ENCODE assay signal across 17 mouse cellular contexts in genomic region chr7:125588721-125589120, GRCm38 (mm10). TPM values are rescaled to one million over a fixed set of nuclear protein-coding genes. Genes with fewer than 3 reads are reported as not detected.
DNase-seq lines count a peak whose midpoint lies in the region; ATAC-seq and TF ChIP-seq lines count a peak whose summit lies in the region.
"Had no signal": no experiment of that assay in that cellular context is flagged by ENCODE, and none has a peak within 500 bp of the region (broad histone marks: within the 10 kb centered on the region; RNA-seq: fewer than 3 reads in every experiment).

No protein-coding gene starts in this region.

- no peaks in the 10 kb centered on the region for H3K4me1 ChIP-seq in kidney, adult 2 months (ENCODE audit: control insufficient read depth, insufficient read depth, low read length)
- H3K4me1 ChIP-seq: embryonic facial prominence, embryonic 10.5 days; hindbrain, embryonic 10.5 days; limb, embryonic 10.5 days; liver, embryonic 15.5 days had no signal

- TF ChIP-seq CTCF in kidney, adult 2 months (conservative IDR thresholded peaks at IDR 0.05; ENCODE audit: insufficient read depth, insufficient read length, low read depth, low read length), result no peak

- no peaks in the 10 kb centered on the region for H3K36me3 ChIP-seq in kidney, adult 2 months (ENCODE audit: control insufficient read depth, insufficient read depth, low read length)
- H3K36me3 ChIP-seq: embryonic facial prominence, embryonic 10.5 days; hindbrain, embryonic 10.5 days; limb, embryonic 10.5 days; liver, embryonic 15.5 days had no signal

- H3K27ac ChIP-seq in kidney, adult 2 months (ENCODE audit: insufficient read depth, low read depth, low read length), result no peak overlapping the region
- H3K27ac ChIP-seq: embryonic facial prominence, embryonic 10.5 days; hindbrain, embryonic 10.5 days; limb, embryonic 10.5 days; liver, embryonic 15.5 days had no signal

- no peaks in the 10 kb centered on the region for H3K27me3 ChIP-seq in kidney, adult 2 months (replicated peaks; ENCODE audit: control insufficient read depth, insufficient read depth, low read length)
- H3K27me3 ChIP-seq: liver, embryonic 15.5 days had no signal

- peak; percentile 61 to 66 for DNase-seq in spleen, adult 18-20 months
- no peak for DNase-seq in spleen, postnatal 4 days (ENCODE audit: low spot score in 2 of 2)
- peak; percentile 60 to 72 for DNase-seq in thymus, postnatal 36 days
- DNase-seq in kidney, adult 2 months, result no peak
- DNase-seq in cerebellum, adult 9-10 months, result no peak
- DNase-seq: forebrain, postnatal 0 days; kidney, adult 8-10 months; kidney, postnatal 4 days; layer of hippocampus, postnatal 36 days; right cerebral cortex, postnatal 4 days had no signal

- TF ChIP-seq POLR2A in kidney, adult 2 months (IDR thresholded peaks at IDR 0.05; ENCODE audit: low read depth, low read length), result no peak

- H3K4me3 ChIP-seq in kidney, adult 2 months (ENCODE audit: insufficient read depth, low read depth, low read length), result no peak overlapping the region
- H3K4me3 ChIP-seq: embryonic facial prominence, embryonic 10.5 days; hindbrain, embryonic 10.5 days; limb, embryonic 10.5 days; liver, embryonic 15.5 days had no signal

- 84% methylated on average over 4 of the region's 4 CpGs for WGBS in kidney, adult 2 months

- peak; percentile 90 for ATAC-seq in activated CD4-positive, CD25-positive, alpha-beta regulatory T cell, adult 4 months
- peak; percentile 91 for ATAC-seq in monocyte, adult 5-6 weeks (replicated peaks; ENCODE audit: insufficient number of reproducible peaks, low FRiP score, low TSS enrichment, poor library complexity, severe bottlenecking)
- ATAC-seq: forebrain, postnatal 0 days had no signal

RNA-seq across cellular contexts. Expression of gene Il21r, which starts 14.5 kb away (rescaled TPM):
- polyA plus RNA-seq in activated CD4-positive, CD25-positive, alpha-beta regulatory T cell, adult 4 months (2017; shearing (Covaris generic)), result 10 to 100 TPM; 53.6 to 63.4 TPM
- 15.2 to 17.8 TPM (median 15.8 TPM) in 3 replicates for total RNA-seq in monocyte, adult 5-6 weeks (2017)
- 1.4 and 6.4 TPM in 2 replicates for polyA plus RNA-seq in kidney, adult 2 months (2012; rRNA removed)
- total RNA-seq: gastrocnemius, adult 8-10 months had no signal

RNA-seq across cellular contexts. Expression of gene Il4ra, which starts 36.8 kb away (rescaled TPM):
- 10 to 100 TPM; 67.8 to 77.8 TPM for polyA plus RNA-seq in activated CD4-positive, CD25-positive, alpha-beta regulatory T cell, adult 4 months (2017; shearing (Covaris generic))
- 57.3 to 65.3 TPM (median 57.6 TPM) in 3 replicates for total RNA-seq in monocyte, adult 5-6 weeks (2017)
- polyA plus RNA-seq in kidney, adult 2 months (2012; rRNA removed), result 16.1 and 20.3 TPM in 2 replicates

Comparison
In these comparisons a context has a peak if more than half of its experiments do, and no peak if none do; other contexts are left out.
1. DNase-seq: peak in spleen, adult 18-20 months (2 of 2) and thymus, postnatal 36 days (2 of 2); none in spleen, postnatal 4 days (0 of 2), kidney, adult 2 months (single experiment) and cerebellum, adult 9-10 months (single experiment).